Mouse (Mus musculus) layer of hippocampus, postnatal 25 days (tissue): Measurements from ENCODE around the gene Washc2. TPM values are rescaled to one million over a fixed set of nuclear protein-coding genes. Genes with fewer than 3 reads are reported as not detected.
"Not testable (repeated sequence)": the region's sequence is repeated elsewhere in the genome, so short reads cannot be mapped to it uniquely, and the experiment has no call there.

Experiments used
- DNase-seq, 2 experiments: peaks; one replicate each; pipeline ENCODE4 v3.0.0; 2022; ENCODE audit warnings: mixed read lengths in 2 of 2, low spot score in 1 of 2; ENCODE audit errors: extremely low spot score in 1 of 2
- total RNA-seq, 2 experiments: library from RNA; stranded (reverse); gene quantifications; 2 replicates each; pipeline ENCODE4 v1.2.3; 2021

Washc2 gene
- 10 to 100 TPM; 91.0 to 95.7 TPM for total RNA-seq

- peak; percentile 85 to 88 for DNase-seq
These were observed at the start of gene Washc2 for GRCm38 (mm10) chr6:116207729-116208534. Washc2 (plus strand) TSS chr6:116208038.

- no peak for DNase-seq
These were observed 41.5 kb upstream of the Washc2 start for GRCm38 (mm10) chr6:116166383-116166782.

DNA sequence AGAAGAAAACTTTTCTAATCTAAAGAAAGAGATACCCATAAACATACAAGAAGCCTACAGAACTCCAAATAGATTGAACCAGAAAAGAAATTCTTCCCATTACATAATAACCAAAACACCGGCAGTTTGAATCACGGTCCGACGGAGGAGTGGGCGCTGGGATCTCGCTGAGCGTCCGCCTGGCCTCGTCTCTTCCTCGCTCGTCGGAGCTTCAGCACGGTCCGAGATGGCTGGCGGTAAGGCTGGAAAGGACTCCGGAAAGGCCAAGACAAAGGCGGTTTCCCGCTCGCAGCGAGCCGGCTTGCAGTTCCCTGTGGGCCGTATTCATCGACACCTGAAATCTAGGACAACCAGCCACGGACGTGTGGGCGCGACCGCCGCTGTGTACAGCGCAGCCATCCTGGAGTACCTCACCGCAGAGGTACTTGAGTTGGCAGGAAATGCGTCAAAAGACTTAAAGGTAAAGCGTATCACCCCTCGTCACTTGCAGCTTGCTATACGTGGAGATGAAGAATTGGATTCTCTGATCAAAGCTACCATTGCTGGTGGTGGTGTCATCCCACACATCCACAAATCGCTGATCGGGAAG, 34.2 kb upstream of the Washc2 start:
- DNase-seq: not testable (repeated sequence)

- DNase-seq: no peak
These were observed 29.5 kb upstream of the Washc2 start for GRCm38 (mm10) chr6:116178376-116178775.

GRCm38 (mm10) chr6:116180731-116181130, 27.1 kb upstream of the Washc2 start:
- no peak for DNase-seq

DNA sequence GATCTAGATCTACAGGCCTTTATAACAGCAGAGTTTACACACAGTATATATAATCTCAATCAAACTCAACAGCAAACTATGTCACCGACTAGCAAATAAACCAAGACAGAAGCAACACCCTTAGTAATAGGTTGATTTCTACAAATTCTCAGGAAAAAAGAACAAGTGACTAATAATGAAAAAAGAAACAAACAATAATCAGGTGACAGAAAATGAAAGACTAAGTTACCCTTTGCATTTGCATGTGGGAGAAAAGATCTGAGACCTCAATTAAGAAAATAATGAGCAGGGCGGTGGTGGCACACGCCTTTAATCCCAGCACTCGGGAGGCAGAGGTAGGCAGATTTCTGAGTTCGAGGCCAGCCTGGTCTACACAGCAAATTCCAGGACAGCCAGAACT, 24.3 kb upstream of the Washc2 start:
- no peak for DNase-seq

DNA sequence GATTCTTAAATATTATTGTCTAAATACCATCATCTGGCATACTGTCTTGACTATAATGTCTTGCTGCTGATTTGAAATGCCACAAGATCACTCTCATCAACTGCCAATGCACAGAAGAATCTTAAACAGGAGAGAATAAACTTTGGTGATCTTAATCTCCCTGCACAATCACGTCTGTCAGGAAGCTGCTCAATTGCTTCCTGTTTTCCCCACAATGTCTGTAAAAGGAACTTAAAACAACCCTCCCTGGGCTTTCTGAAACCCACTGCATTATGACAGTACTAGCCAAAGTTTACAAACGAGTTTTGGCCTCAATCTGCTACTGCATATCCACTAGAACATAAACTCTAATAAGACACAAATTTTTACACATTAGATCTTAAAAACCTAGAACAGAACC, 21.4 kb upstream of the Washc2 start:
- no peak for DNase-seq

DNA sequence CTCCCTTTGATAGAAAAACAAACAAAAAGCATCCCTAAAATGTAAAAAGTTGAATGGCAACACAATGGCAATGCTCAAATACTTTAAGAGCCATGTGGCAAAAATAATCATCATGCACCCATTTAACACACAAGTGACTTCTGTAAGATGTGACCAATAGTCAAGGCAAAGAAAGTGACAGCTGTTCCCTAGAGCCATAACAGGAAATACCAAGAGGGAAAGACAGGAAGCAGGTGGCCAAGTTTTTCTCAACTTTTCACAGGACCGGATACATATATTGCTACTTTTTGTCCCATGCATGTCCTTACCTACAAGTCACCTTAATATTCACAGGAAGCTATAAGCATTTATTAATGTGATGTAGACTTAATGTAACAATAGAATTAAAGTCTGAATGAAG, 18.4 kb upstream of the Washc2 start:
- no peak for DNase-seq

- peak; percentile 37 to 52 for DNase-seq
These were observed 15.0 kb upstream of the Washc2 start for GRCm38 (mm10) chr6:116192809-116193311.

DNA sequence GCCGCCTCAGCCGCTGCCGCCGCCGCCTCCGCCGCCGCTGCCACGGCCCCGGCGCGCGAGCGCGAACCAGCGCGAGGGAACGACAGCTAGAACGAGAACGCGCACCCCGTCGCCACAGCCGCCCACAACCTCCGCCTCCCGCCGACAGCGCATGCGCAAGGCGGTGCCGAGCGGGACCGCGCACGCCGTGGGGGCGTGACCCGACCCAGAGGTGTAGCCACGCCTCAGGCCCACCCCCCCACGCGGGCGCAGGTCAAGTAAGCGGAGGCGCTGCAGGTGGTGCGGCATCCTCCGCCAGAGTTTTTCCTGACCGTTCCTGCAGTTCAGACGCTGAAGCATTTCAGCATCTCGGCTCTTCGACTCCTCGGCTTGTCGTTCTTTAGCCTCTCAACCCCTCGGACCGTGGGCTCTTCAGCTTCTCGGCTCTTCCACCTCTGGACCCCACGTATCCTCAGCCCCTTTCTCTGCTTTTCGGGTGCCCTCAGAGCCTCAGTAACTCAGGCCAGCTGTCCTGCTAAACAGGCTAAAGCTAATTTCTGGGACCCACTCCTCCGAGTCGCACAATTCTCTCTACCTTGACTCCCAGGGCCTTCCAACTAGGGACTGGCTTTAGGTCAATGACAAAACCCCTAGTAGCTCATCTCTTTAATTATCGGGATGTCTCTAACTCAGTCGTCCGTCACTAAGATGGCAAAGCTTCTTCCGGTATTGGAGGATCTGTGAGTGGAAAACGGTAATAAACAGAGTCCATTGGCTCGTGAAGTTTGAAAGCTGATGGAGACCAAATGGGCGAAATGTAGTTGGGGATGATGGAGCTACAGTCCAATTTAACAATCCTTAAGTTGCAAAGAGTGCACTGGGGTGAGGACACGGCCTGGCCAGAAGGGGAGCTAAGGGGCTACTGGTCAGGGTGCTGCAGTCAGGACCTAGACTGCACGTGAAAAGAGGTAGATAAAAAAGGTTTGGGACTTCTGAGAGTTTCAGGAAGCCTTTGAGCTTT, 14.1 kb upstream of the Washc2 start, which contains the start of gene Tmcc1:
TSS of gene Tmcc1 (minus strand) at position 93 of the 1,000 bp plus-strand sequence.
- DNase-seq: peak; percentile 98 to 99

GRCm38 (mm10) chr6:116195811-116196210, 12.0 kb upstream of the Washc2 start:
- no peak for DNase-seq

GRCm38 (mm10) chr6:116198173-116198572, 9.7 kb upstream of the Washc2 start:
- DNase-seq: no peak

- no peak for DNase-seq
These were observed 8.2 kb upstream of the Washc2 start for GRCm38 (mm10) chr6:116199682-116200081.

GRCm38 (mm10) chr6:116227767-116228166, 19.9 kb downstream of the Washc2 start:
- DNase-seq: no peak

DNA sequence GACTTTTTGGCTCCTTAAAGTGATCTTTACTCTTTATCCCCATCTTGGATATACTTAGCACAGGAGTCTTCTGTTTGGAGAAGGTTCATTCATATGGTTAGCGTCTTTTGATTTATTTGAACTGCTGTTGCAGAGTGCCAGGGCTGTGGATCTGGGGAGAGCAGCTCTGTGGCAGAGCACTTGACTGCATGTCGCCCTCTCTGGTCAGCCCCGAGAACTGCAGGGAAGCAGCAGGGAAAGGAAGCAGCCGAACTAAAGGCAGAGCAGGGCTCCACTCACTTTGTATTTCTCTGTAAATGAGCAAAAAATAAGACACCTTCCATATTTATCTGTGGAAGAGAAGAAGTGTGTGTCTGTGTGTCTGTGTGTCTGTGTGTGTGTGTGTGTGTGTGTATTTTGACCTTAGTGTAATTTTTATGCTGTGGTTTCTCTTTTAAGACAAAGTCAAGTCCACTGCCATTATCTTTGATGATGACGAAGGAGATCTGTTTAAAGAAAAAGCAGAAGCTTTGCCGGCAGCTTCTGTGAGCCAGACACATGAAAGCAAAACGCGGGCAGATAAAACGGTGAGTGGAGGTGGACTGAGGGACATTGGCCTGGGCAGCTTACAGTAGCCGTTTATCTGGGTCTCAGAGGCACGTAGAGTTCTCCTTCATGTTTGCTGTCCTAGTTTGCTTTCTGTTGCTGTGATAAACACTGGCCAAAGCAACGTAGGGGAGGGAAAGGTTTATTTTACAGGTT, 21.1 kb downstream of the Washc2 start:
- DNase-seq: peak; percentile 45 to 78

- DNase-seq: not testable (repeated sequence)
These were observed 27.0 kb downstream of the Washc2 start for GRCm38 (mm10) chr6:116234821-116235220.

- no peak for DNase-seq
These were observed 27.5 kb downstream of the Washc2 start for GRCm38 (mm10) chr6:116235336-116235735.

DNA sequence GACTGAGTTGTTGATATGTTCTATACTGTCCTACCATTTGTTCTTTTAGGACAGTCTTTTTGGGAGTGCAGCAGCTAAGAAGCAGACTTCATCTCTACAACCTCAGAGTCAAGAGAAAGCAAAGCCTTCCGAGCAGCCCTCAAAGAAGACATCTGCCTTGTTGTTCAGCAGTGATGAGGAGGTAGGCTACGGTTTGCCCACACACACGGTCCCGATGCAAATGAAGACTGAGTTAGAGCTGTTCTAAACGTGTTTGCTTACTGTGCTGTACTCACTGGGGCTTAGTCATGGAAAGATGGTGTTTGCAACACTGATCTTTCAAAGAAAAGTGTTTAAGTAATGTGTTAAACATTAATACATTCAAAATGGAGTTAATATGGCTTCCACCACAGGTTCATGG, 30.2 kb downstream of the Washc2 start:
- no peak for DNase-seq

DNA sequence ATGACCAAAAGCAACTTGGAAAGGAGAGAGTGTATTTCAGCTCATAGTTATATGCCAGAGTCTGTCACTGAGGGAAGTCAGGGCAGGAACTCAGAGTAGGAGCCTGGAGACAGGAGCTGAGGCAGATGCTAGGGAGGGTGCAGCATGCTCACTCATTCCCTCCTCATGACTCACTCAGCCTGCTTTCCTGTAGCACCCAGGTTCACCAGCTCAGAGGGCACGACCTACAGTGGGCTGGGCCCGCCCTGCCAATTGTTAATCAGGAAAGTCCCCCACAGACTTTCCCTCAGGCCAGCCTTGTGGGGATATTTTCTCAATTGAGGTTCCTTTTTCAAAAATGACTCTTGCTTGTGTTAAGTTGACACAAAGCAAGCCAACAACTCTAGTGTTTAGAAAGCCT, 32.5 kb downstream of the Washc2 start:
- DNase-seq: no peak

GRCm38 (mm10) chr6:116259649-116260048, 51.8 kb downstream of the Washc2 start:
- DNase-seq: no peak
